Mouse (Mus musculus): ENCODE measurements around the gene Naaladl2.

The Naaladl2 gene

GRCm38 (mm10) chr3:23972747-23973667, 1171.1 kb downstream of the Naaladl2 start:
- no peak for DNase-seq (ENCODE audit: low read depth, low spot score)

DNA sequence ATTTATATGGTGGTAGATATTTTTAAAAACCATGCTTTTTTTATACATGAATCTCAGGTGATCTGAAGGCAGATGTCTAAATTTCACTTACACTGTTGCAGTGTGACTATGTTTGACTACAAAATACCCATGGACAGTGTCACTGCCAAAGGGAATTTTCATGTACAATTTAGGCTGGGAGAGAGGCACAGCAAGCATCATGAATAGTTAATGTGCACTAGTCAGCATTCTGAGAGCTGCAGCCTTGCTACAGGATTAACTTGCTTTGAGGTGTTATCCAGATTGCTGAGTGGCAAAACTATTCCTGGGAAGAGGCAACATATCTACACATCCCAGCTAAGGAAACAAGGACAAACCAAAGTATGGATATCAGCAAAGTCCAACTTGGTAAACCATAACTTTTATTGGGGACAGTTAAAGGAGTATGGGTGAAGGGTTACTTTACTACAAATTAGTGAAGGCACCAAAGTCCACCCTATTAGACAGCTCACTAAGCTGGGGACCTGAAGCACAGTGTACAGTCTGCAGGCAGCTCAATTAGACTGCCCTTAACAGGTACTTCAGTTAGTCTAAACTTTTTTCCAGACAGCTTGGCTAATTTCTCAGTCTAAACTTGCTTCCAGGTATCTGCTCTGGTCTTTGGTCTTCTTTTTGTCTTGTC, 1181.0 kb downstream of the Naaladl2 start:
- no peak for DNase-seq (ENCODE audit: low read depth, low spot score)

- no peak for DNase-seq (ENCODE audit: low read depth, low spot score)
Measured at GRCm38 (mm10) chr3:23946182-23946581, 1197.9 kb downstream of the Naaladl2 start.

GRCm38 (mm10) chr3:23937299-23937698, 1206.8 kb downstream of the Naaladl2 start:
- DNase-seq (ENCODE audit: low read depth, low spot score), result no peak

- DNase-seq (ENCODE audit: low read depth, low spot score), result no peak
Measured at GRCm38 (mm10) chr3:23928097-23928496, 1216.0 kb downstream of the Naaladl2 start.

DNA sequence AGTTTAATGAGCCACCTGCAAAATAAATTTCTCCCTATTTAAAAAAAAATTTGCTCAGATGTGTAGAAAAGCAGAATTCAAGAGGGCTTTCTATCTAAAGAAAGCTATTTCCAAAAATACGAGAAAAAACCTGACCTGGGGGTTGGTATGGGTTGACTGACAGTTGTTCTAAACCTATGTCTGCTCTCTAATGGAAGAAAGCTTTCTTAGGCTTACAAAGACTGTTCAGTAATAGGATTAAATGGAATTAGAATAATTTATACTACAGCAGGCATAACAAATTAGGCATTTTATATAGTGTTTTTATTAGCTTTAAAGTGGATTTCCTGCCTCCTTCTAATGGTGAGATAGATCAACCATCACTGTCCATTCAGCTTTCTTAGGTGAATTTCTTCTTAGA, 1236.4 kb downstream of the Naaladl2 start:
- no peak for DNase-seq (ENCODE audit: low read depth, low spot score)

DNA sequence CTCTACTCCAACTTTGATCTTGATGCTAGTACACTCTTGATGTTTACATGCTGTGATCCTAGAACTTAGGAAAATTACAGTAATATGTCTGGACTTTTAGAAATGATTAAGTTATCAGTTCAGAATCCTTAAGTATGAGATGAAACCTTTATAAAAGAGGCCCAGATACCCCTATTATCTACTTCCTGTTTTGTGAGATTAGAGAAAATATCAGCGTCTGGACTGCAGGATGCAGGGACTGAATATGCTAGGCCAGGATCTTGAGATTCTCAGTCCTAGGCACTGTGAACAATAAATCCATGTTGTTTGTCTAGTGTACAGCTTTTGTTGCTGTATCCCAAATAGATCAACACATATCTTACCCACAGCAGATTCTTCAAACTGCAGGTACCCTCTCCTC, 1278.4 kb downstream of the Naaladl2 start:
- DNase-seq (ENCODE audit: low read depth, low spot score), result no peak

DNA sequence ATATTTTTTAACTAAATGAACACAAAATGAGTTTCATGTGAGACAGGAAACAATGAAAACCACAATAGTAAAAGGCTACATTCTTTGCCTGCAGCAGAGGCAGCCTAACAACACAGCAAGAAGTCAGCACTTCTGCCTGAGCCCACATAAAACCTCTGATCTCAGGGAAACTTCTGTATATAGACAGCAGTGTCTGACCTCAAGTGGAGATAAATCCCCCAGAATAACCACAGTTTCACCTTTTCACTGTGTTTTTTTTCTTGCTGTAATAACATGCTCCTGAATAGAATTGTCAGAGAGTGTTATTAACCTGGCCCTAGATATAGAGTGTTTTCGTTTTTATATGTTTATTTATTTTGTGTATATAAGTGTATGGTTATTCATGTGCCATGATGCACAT, 1286.8 kb downstream of the Naaladl2 start:
- no peak for DNase-seq (ENCODE audit: low read depth, low spot score)

DNA sequence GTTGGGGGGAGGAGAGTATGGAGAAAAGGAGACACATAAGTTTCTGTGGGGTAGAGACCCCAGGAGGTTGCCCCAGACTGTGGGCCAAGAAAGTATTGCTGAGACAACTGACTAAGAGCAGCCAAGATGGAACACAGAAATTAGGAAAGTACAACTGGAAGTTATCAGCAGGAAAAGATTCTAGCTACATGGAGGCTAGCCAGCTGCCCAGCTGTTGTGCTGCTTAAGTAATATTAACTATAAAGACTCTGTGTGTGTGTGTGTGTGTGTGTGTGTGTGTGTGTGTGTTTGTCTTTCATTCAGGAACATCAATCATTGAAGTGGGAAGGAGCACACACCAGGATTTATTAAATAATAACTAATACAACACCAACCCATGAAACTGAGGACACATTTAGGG, 1326.5 kb downstream of the Naaladl2 start:
- DNase-seq (ENCODE audit: low read depth, low spot score), result no peak

GRCm38 (mm10) chr3:23758746-23759145, 1385.3 kb downstream of the Naaladl2 start:
- DNase-seq (ENCODE audit: low read depth, low spot score), result no peak

All from CD4-positive helper T cell, adult 2 months (primary cell).